Mouse (Mus musculus) liver, embryonic 14.5 days (tissue): ENCODE measurements around the gene Olfr981. TPM values are rescaled to one million over a fixed set of nuclear protein-coding genes. Genes with fewer than 3 reads are reported as not detected.

ENCODE experiments used
- ATAC-seq: fragments of 200-750 bp; cut with Nextera tagmentation; 2 replicates; pipeline ENCODE4 v1.8.0; 2017; ENCODE audit warnings: moderate number of reproducible peaks, mild to moderate bottlenecking, moderate library complexity; ENCODE audit not compliant: insufficient read depth
- DNase-seq, 3 experiments: peaks; one replicate each; pipeline ENCODE4 v3.0.0-alpha.2; 2012 to 2013; ENCODE audit warnings: low read depth in 3 of 3, low spot score in 3 of 3
- H3K27ac ChIP-seq: fragments of 300-500 bp; sonication (generic); 2 replicates; pipeline ENCODE4 v1.5.1; 2014; ENCODE audit warnings: moderate library complexity, mild to moderate bottlenecking, control low read depth, inconsistent platforms
- H3K27me3 ChIP-seq: fragments of 300-500 bp; sonication (generic); 2 replicates; pipeline ENCODE4 v1.6.1; 2014; ENCODE audit warnings: mild to moderate bottlenecking, low read length, moderate library complexity; ENCODE audit not compliant: control insufficient read depth, insufficient read depth
- H3K36me3 ChIP-seq: fragments of 300-500 bp; sonication (generic); replicated peaks from 2 replicates; pipeline ENCODE4 v1.6.1; 2014; ENCODE audit warnings: low read depth; ENCODE audit not compliant: control insufficient read depth, insufficient read depth
- H3K4me1 ChIP-seq, 2 experiments: fragments of 200-500 bp in 1 of 2; fragments of 300-500 bp in 1 of 2; sonication (generic) in 1 of 2; replicated peaks; 2 replicates each; pipeline ENCODE4 v1.6.1; 2012 to 2014; ENCODE audit warnings: antibody characterized with exemption in 1 of 2, inconsistent platforms in 1 of 2, low read length in 1 of 2; ENCODE audit not compliant: control insufficient read depth in 2 of 2, insufficient read depth in 2 of 2
- H3K4me2 ChIP-seq: fragments of 300-500 bp; sonication (generic); 2 replicates; pipeline ENCODE4 v1.6.1; 2014; ENCODE audit warnings: low read depth, mild to moderate bottlenecking, control low read depth, moderate library complexity
- H3K4me3 ChIP-seq, 2 experiments: fragments of 200-500 bp in 1 of 2; fragments of 300-500 bp in 1 of 2; sonication (generic) in 1 of 2; 2 replicates each; pipeline ENCODE4 v1.5.1; 2012 to 2014; ENCODE audit warnings: low read depth in 2 of 2, low read length in 2 of 2, mild to moderate bottlenecking in 2 of 2, control low read depth in 1 of 2, inconsistent platforms in 1 of 2, moderate library complexity in 1 of 2; ENCODE audit not compliant: insufficient read depth in 1 of 2
- H3K9ac ChIP-seq: fragments of 300-500 bp; sonication (generic); replicated peaks from 2 replicates; pipeline ENCODE4 v1.6.1; 2014; ENCODE audit warnings: mild to moderate bottlenecking, control low read depth, moderate library complexity
- H3K9me3 ChIP-seq: fragments of 300-500 bp; sonication (generic); 2 replicates; pipeline ENCODE4 v1.6.1; 2016; ENCODE audit warnings: low read length, mixed read lengths; ENCODE audit not compliant: control insufficient read depth
- CTCF ChIP-seq: IDR thresholded peaks from 2 replicates; pipeline ENCODE4 v1.5.1; 2016; ENCODE audit warnings: antibody characterized with exemption, low read depth, control low read depth
- EP300 ChIP-seq: IDR thresholded peaks from 2 replicates; pipeline ENCODE4 v1.6.1; 2016; ENCODE audit warnings: antibody characterized with exemption, low read depth
- WGBS: fragments of 180-500 bp; shearing (Covaris S2); extraction: QIAGEN DNeasy Blood & Tissue Kit; methylation state at CpG from one replicate; pipeline ENCODE4 v1.1.7; 2014; ENCODE audit not compliant: insufficient replicate concordance; 5-methylcytosine and 5-hydroxymethylcytosine counted together
- polyA plus RNA-seq, 2 experiments: library from polyadenylated mRNA; depleted of rRNA in 1 of 2; stranded (reverse) in 1 of 2; unstranded in 1 of 2; fragments of >200 nt; fragmentation: Nextera tagmentation in 1 of 2; extraction: Ambion mirVana in 1 of 2; gene quantifications; 2 replicates each; pipeline versions ENCODE4 v1.2.1 to v1.2.3; 2012 to 2014

The Olfr981 gene
- polyA plus RNA-seq, 2 experiments = not detected

DNA sequence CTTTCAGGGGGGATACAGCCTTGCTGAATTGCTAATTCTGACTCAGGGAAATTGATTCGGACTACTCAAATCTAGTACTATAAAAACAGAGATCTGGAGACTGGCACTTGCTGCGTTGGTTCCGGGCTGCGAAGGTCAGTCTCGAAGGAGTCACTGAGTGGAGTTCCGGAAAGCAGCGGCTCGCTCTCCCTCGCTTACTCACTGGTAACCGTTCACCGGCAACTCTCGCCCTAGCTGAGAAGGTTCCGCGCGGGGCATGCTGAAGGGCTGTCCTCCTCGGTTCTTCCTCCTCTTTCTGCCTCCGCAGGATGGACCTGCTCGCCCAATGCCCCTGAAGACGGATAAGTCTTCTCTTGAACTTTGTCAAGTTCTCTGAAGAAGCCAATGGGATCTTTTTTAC is 28.9 kb downstream of the Olfr981 start:
- no peak for TF ChIP-seq EP300
- TF ChIP-seq CTCF = no peak
- Histone ChIP-seq H3K4me3 (no peak overlapping the region), H3K36me3 (no peaks in the 10 kb centered on the region), H3K27me3 (no peaks in the 10 kb centered on the region), H3K27ac (no peak overlapping the region), H3K4me2 (no peak overlapping the region), H3K9me3 (no peaks in the 10 kb centered on the region), H3K9ac (no peak overlapping the region), H3K4me1 (no peaks in the 10 kb centered on the region)
- no peak for DNase-seq
- no peak for ATAC-seq
- 85% methylated on average over 19 of the region's 19 CpGs for WGBS

GRCm38 (mm10) chr9:40073529-40073928 is 52.3 kb downstream of the Olfr981 start, which contains the start of gene Olfr982:
Olfr982 (plus strand) TSS chr9:40073829.
- Histone ChIP-seq H3K4me1 (no peaks in the 10 kb centered on the region), H3K4me3 (no peak within 1 kb of the TSS), H3K36me3 (no peaks in the 10 kb centered on the region), H3K27me3 (no peaks in the 10 kb centered on the region), H3K27ac (no peak within 1 kb of the TSS), H3K4me2 (no peak within 1 kb of the TSS), H3K9me3 (no peaks in the 10 kb centered on the region), H3K9ac (no peak within 1 kb of the TSS)
- DNase-seq = no peak
- no peak for TF ChIP-seq EP300
- TF ChIP-seq CTCF = no peak
- no peak for ATAC-seq
- 39% methylated on average over 2 of the region's 2 CpGs for WGBS

Other genes starting within 250 kb of the Olfr981 start
- gene Olfr968, start 238.2 kb upstream of the Olfr981 start, polyA plus RNA-seq (2012; rRNA removed) = not detected in 2 replicates
- gene Olfr968, start 238.2 kb upstream of the Olfr981 start, polyA plus RNA-seq (2014; fragmentation: Nextera tagmentation; extraction: Ambion mirVana) = not detected in 2 replicates
- not detected in 2 replicates for gene Olfr969, start 230.5 kb upstream of the Olfr981 start, polyA plus RNA-seq (2012; rRNA removed)
- not detected in 2 replicates for gene Olfr969, start 230.5 kb upstream of the Olfr981 start, polyA plus RNA-seq (2014; fragmentation: Nextera tagmentation; extraction: Ambion mirVana)
- gene Olfr970, start 212.6 kb upstream of the Olfr981 start, polyA plus RNA-seq (2012; rRNA removed) = not detected in 2 replicates
- gene Olfr970, start 212.6 kb upstream of the Olfr981 start, polyA plus RNA-seq (2014; fragmentation: Nextera tagmentation; extraction: Ambion mirVana) = not detected in 2 replicates
- gene Olfr971, start 184.6 kb upstream of the Olfr981 start, polyA plus RNA-seq (2012; rRNA removed) = not detected in 2 replicates
- not detected in 2 replicates for gene Olfr971, start 184.6 kb upstream of the Olfr981 start, polyA plus RNA-seq (2014; fragmentation: Nextera tagmentation; extraction: Ambion mirVana)
- not detected in 2 replicates for gene Olfr972, start 155.0 kb upstream of the Olfr981 start, polyA plus RNA-seq (2012; rRNA removed)
- gene Olfr972, start 155.0 kb upstream of the Olfr981 start, polyA plus RNA-seq (2014; fragmentation: Nextera tagmentation; extraction: Ambion mirVana) = not detected in 2 replicates
- not detected in 2 replicates for gene Olfr229, start 114.1 kb upstream of the Olfr981 start, polyA plus RNA-seq (2012; rRNA removed)
- gene Olfr229, start 114.1 kb upstream of the Olfr981 start, polyA plus RNA-seq (2014; fragmentation: Nextera tagmentation; extraction: Ambion mirVana) = not detected in 2 replicates
- not detected in 2 replicates for gene Olfr974, start 84.0 kb upstream of the Olfr981 start, polyA plus RNA-seq (2012; rRNA removed)
- not detected in 2 replicates for gene Olfr974, start 84.0 kb upstream of the Olfr981 start, polyA plus RNA-seq (2014; fragmentation: Nextera tagmentation; extraction: Ambion mirVana)
- gene Olfr975, start 69.4 kb upstream of the Olfr981 start, polyA plus RNA-seq (2012; rRNA removed) = not detected in 2 replicates
- gene Olfr975, start 69.4 kb upstream of the Olfr981 start, polyA plus RNA-seq (2014; fragmentation: Nextera tagmentation; extraction: Ambion mirVana) = not detected in 2 replicates
- gene Olfr976, start 60.3 kb upstream of the Olfr981 start, polyA plus RNA-seq (2012; rRNA removed) = not detected in 2 replicates
- gene Olfr976, start 60.3 kb upstream of the Olfr981 start, polyA plus RNA-seq (2014; fragmentation: Nextera tagmentation; extraction: Ambion mirVana) = not detected in 2 replicates
- gene Olfr978, start 29.4 kb upstream of the Olfr981 start, polyA plus RNA-seq (2012; rRNA removed) = not detected in 2 replicates
- not detected in 2 replicates for gene Olfr978, start 29.4 kb upstream of the Olfr981 start, polyA plus RNA-seq (2014; fragmentation: Nextera tagmentation; extraction: Ambion mirVana)
- not detected in 2 replicates for gene Olfr979, start 18.0 kb upstream of the Olfr981 start, polyA plus RNA-seq (2012; rRNA removed)
- not detected in 2 replicates for gene Olfr979, start 18.0 kb upstream of the Olfr981 start, polyA plus RNA-seq (2014; fragmentation: Nextera tagmentation; extraction: Ambion mirVana)
- gene Olfr980, start 11.9 kb upstream of the Olfr981 start, polyA plus RNA-seq (2012; rRNA removed) = not detected in 2 replicates
- not detected in 2 replicates for gene Olfr980, start 11.9 kb upstream of the Olfr981 start, polyA plus RNA-seq (2014; fragmentation: Nextera tagmentation; extraction: Ambion mirVana)
- not detected in 2 replicates for gene Olfr982, start 52.4 kb downstream of the Olfr981 start, polyA plus RNA-seq (2012; rRNA removed)
- gene Olfr982, start 52.4 kb downstream of the Olfr981 start, polyA plus RNA-seq (2014; fragmentation: Nextera tagmentation; extraction: Ambion mirVana) = not detected in 2 replicates
- gene Olfr983, start 72.1 kb downstream of the Olfr981 start, polyA plus RNA-seq (2012; rRNA removed) = not detected in 2 replicates
- gene Olfr983, start 72.1 kb downstream of the Olfr981 start, polyA plus RNA-seq (2014; fragmentation: Nextera tagmentation; extraction: Ambion mirVana) = not detected in 2 replicates
- not detected in 2 replicates for gene Olfr984, start 92.7 kb downstream of the Olfr981 start, polyA plus RNA-seq (2012; rRNA removed)
- not detected in 2 replicates for gene Olfr984, start 92.7 kb downstream of the Olfr981 start, polyA plus RNA-seq (2014; fragmentation: Nextera tagmentation; extraction: Ambion mirVana)
- gene Olfr985, start 108.7 kb downstream of the Olfr981 start, polyA plus RNA-seq (2012; rRNA removed) = not detected in 2 replicates
- gene Olfr985, start 108.7 kb downstream of the Olfr981 start, polyA plus RNA-seq (2014; fragmentation: Nextera tagmentation; extraction: Ambion mirVana) = not detected in 2 replicates
- gene Tmem225, start 126.7 kb downstream of the Olfr981 start, polyA plus RNA-seq (2012; rRNA removed) = not detected in 2 replicates
- gene Tmem225, start 126.7 kb downstream of the Olfr981 start, polyA plus RNA-seq (2014; fragmentation: Nextera tagmentation; extraction: Ambion mirVana) = not detected in 2 replicates
- gene Olfr986, start 159.5 kb downstream of the Olfr981 start, polyA plus RNA-seq (2012; rRNA removed) = not detected in 2 replicates
- gene Olfr986, start 159.5 kb downstream of the Olfr981 start, polyA plus RNA-seq (2014; fragmentation: Nextera tagmentation; extraction: Ambion mirVana) = not detected in 2 replicates
- gene Zfp202, start 170.9 kb downstream of the Olfr981 start, polyA plus RNA-seq (2012; rRNA removed) = 0.41 and 0.57 TPM in 2 replicates
- gene Zfp202, start 170.9 kb downstream of the Olfr981 start, polyA plus RNA-seq (2014; fragmentation: Nextera tagmentation; extraction: Ambion mirVana) = 0.68 and 0.74 TPM in 2 replicates
- 0.01 and 0.09 TPM in 2 replicates for gene Scn3b, start 247.8 kb downstream of the Olfr981 start, polyA plus RNA-seq (2012; rRNA removed)
- 0.06 TPM in 1 of 2 replicates, not detected in the other for gene Scn3b, start 247.8 kb downstream of the Olfr981 start, polyA plus RNA-seq (2014; fragmentation: Nextera tagmentation; extraction: Ambion mirVana)